Mouse (Mus musculus) heart, embryonic 11.5 days (tissue): ENCODE measurements at regions not wholly inside any gene's neighbourhood (a gene's known extent, or its start where the extent isn't known, plus 50 kb on each side); places are given as distances from the start of the nearest gene placed in this dataset.

ENCODE experiments used
- ATAC-seq: fragments of 200-750 bp; cut with Nextera tagmentation; replicated peaks from 2 replicates; pipeline ENCODE4 v1.8.0; 2017; ENCODE audit warnings: moderate library complexity; ENCODE audit not compliant: insufficient number of reproducible peaks, low FRiP score, low TSS enrichment
- H3K27ac ChIP-seq: fragments of 300-500 bp; sonication (generic); 2 replicates; pipeline ENCODE4 v1.5.1; 2014; ENCODE audit warnings: mild to moderate bottlenecking, low read depth, low read length
- H3K27me3 ChIP-seq: fragments of 300-500 bp; sonication (generic); 2 replicates; pipeline ENCODE4 v1.6.1; 2014; ENCODE audit warnings: mild to moderate bottlenecking, low read length, mixed read lengths; ENCODE audit not compliant: control insufficient read depth, insufficient read depth
- H3K36me3 ChIP-seq: fragments of 300-500 bp; sonication (generic); 2 replicates; pipeline ENCODE4 v1.6.1; 2014; ENCODE audit warnings: mild to moderate bottlenecking, low read length, moderate library complexity, mixed read lengths; ENCODE audit not compliant: control insufficient read depth, insufficient read depth
- H3K4me1 ChIP-seq: fragments of 300-500 bp; sonication (generic); 2 replicates; pipeline ENCODE4 v1.6.1; 2014; ENCODE audit warnings: low read length; ENCODE audit not compliant: control insufficient read depth, insufficient read depth
- H3K4me2 ChIP-seq: fragments of 300-500 bp; sonication (generic); 2 replicates; pipeline ENCODE4 v1.6.1; 2014; ENCODE audit warnings: mild to moderate bottlenecking, moderate library complexity
- H3K4me3 ChIP-seq: fragments of 300-500 bp; sonication (generic); 2 replicates; pipeline ENCODE4 v1.5.1; 2014; ENCODE audit warnings: low read depth, low read length
- H3K9ac ChIP-seq: fragments of 300-500 bp; sonication (generic); 2 replicates; pipeline ENCODE4 v1.6.1; 2014; ENCODE audit warnings: mild to moderate bottlenecking, low read depth, low read length, moderate library complexity
- H3K9me3 ChIP-seq: fragments of 300-500 bp; sonication (generic); replicated peaks from 2 replicates; pipeline ENCODE4 v1.6.1; 2016; ENCODE audit warnings: low read length; ENCODE audit not compliant: control insufficient read depth
- WGBS: fragments of 180-500 bp; shearing (Covaris S2); extraction: QIAGEN DNeasy Blood & Tissue Kit; methylation state at CpG from one replicate; pipeline ENCODE4 v1.1.7; 2014; ENCODE audit not compliant: insufficient replicate concordance; 5-methylcytosine and 5-hydroxymethylcytosine counted together

- no peaks in the 10 kb centered on the region for H3K36me3 ChIP-seq
- H3K27ac ChIP-seq = no peak overlapping the region
- no peak overlapping the region for H3K4me3 ChIP-seq
- no peaks in the 10 kb centered on the region for H3K27me3 ChIP-seq
- no peaks in the 10 kb centered on the region for H3K9me3 ChIP-seq
- H3K4me1 ChIP-seq = no peaks in the 10 kb centered on the region
- 68% methylated on average over 5 of the region's 5 CpGs for WGBS
- ATAC-seq = no peak
- H3K9ac ChIP-seq = no peak overlapping the region
- no peak overlapping the region for H3K4me2 ChIP-seq
Measured at GRCm38 (mm10) chr1:47003746-47004145, 111.1 kb upstream of the Slc39a10 start.

GRCm38 (mm10) chr1:46999337-46999736 is 106.7 kb upstream of the Slc39a10 start:
- Histone ChIP-seq H3K27me3 (no peaks in the 10 kb centered on the region), H3K4me2 (no peak overlapping the region), H3K36me3 (no peaks in the 10 kb centered on the region), H3K9me3 (no peaks in the 10 kb centered on the region), H3K4me3 (no peak overlapping the region), H3K4me1 (no peaks in the 10 kb centered on the region), H3K27ac (no peak overlapping the region), H3K9ac (no peak overlapping the region)
- ATAC-seq = no peak
- 61% methylated on average over 3 of the region's 3 CpGs for WGBS

- 73% methylated on average over 1 of the region's 1 CpGs for WGBS
- no peaks in the 10 kb centered on the region for H3K4me1 ChIP-seq
- H3K4me2 ChIP-seq = no peak overlapping the region
- ATAC-seq = no peak
- no peak overlapping the region for H3K27ac ChIP-seq
- no peak overlapping the region for H3K4me3 ChIP-seq
- no peaks in the 10 kb centered on the region for H3K36me3 ChIP-seq
- no peaks in the 10 kb centered on the region for H3K27me3 ChIP-seq
- no peaks in the 10 kb centered on the region for H3K9me3 ChIP-seq
- H3K9ac ChIP-seq = no peak overlapping the region
Measured at GRCm38 (mm10) chr1:46985978-46986377, 93.3 kb upstream of the Slc39a10 start.

- H3K36me3 ChIP-seq = no peaks in the 10 kb centered on the region
- H3K9me3 ChIP-seq = 0 out of 2 replicates have a peak, but pooled peaks cover 3% of the 10 kb centered on the region
- H3K4me2 ChIP-seq = no peak overlapping the region
- no peak overlapping the region for H3K9ac ChIP-seq
- no peak for ATAC-seq
- WGBS = 86% methylated on average over 1 of the region's 1 CpGs
- no peak overlapping the region for H3K4me3 ChIP-seq
- no peaks in the 10 kb centered on the region for H3K27me3 ChIP-seq
- H3K27ac ChIP-seq = no peak overlapping the region
- no peaks in the 10 kb centered on the region for H3K4me1 ChIP-seq
Measured at GRCm38 (mm10) chr1:46983093-46983492, 90.4 kb upstream of the Slc39a10 start.

- no peak for ATAC-seq
- 15% methylated on average over 3 of the region's 3 CpGs for WGBS
- H3K36me3 ChIP-seq = no peaks in the 10 kb centered on the region
- no peak overlapping the region for H3K4me3 ChIP-seq
- no peaks in the 10 kb centered on the region for H3K27me3 ChIP-seq
- H3K4me2 ChIP-seq = peak overlapping the region; percentile 19; the same call in 1 of the 2 replicates
- no peak overlapping the region for H3K9ac ChIP-seq
- 0 out of 2 replicates have a peak, but pooled peaks cover 3% of the 10 kb centered on the region for H3K4me1 ChIP-seq
- no peaks in the 10 kb centered on the region for H3K9me3 ChIP-seq
- H3K27ac ChIP-seq = no peak overlapping the region
Measured at GRCm38 (mm10) chr1:46970470-46970869, 77.8 kb upstream of the Slc39a10 start.

- WGBS = 40% methylated on average over 3 of the region's 3 CpGs
- H3K4me1 ChIP-seq = 0 out of 2 replicates have a peak, but pooled peaks cover 3% of the 10 kb centered on the region
- H3K36me3 ChIP-seq = no peaks in the 10 kb centered on the region
- H3K4me2 ChIP-seq = no peak overlapping the region
- no peak overlapping the region for H3K27ac ChIP-seq
- H3K9ac ChIP-seq = no peak overlapping the region
- no peak for ATAC-seq
- no peak overlapping the region for H3K4me3 ChIP-seq
- no peaks in the 10 kb centered on the region for H3K27me3 ChIP-seq
- H3K9me3 ChIP-seq = no peaks in the 10 kb centered on the region
Measured at GRCm38 (mm10) chr1:46968361-46968760, 75.7 kb upstream of the Slc39a10 start.

- Histone ChIP-seq H3K4me1 (0 out of 2 replicates have a peak, but pooled peaks cover 3% of the 10 kb centered on the region), H3K27ac (no peak overlapping the region), H3K9me3 (no peaks in the 10 kb centered on the region), H3K27me3 (no peaks in the 10 kb centered on the region), H3K36me3 (no peaks in the 10 kb centered on the region), H3K4me3 (no peak overlapping the region), H3K9ac (no peak overlapping the region), H3K4me2 (no peak overlapping the region)
- ATAC-seq = no peak
- WGBS = 65% methylated on average over 3 of the region's 3 CpGs
Measured at GRCm38 (mm10) chr1:46966917-46967266, 74.2 kb upstream of the Slc39a10 start.

GRCm38 (mm10) chr1:46965996-46966916 is 73.6 kb upstream of the Slc39a10 start:
- H3K27ac ChIP-seq = no peak overlapping the region
- H3K4me3 ChIP-seq = no peak overlapping the region
- no peak for ATAC-seq
- H3K36me3 ChIP-seq = no peaks in the 10 kb centered on the region
- no peaks in the 10 kb centered on the region for H3K27me3 ChIP-seq
- no peak overlapping the region for H3K4me2 ChIP-seq
- no peaks in the 10 kb centered on the region for H3K9me3 ChIP-seq
- H3K4me1 ChIP-seq = 0 out of 2 replicates have a peak, but pooled peaks cover 3% of the 10 kb centered on the region
- WGBS = 32% methylated on average over 5 of the region's 5 CpGs
- no peak overlapping the region for H3K9ac ChIP-seq
